Mouse (Mus musculus): ENCODE results near the gene Olfr462.

DNA sequence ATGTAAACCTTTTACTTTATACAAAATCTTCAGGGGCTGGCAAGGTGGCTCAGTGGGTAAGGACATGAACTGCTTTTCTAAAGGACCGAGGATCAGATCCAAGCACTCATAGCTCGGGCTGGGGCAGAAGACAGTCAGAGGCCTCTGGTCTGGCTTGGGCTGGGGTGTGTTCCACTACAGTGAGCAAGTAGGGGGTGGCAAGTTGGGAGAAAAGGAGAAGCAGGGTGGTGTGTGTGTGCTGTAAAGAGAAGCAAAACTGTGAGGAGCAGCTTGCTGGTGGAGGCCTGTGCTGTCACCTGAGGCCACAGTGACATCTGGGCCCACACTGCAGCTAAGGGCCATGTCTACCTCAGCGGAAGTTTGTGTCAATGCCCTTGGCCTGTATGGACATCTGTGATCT, 50.6 kb downstream of the Olfr462 start:
- TF ChIP-seq CTCF (IDR thresholded peaks at IDR 0.05; ENCODE audit: extremely low read depth, insufficient read length, insufficient replicate concordance, low read depth, low read length) (no peak), POLR2A (IDR thresholded peaks at IDR 0.05; ENCODE audit: low read depth, low read length) (no peak)

Measured in small intestine, adult 2 months (tissue).